Mouse (Mus musculus) intestine, postnatal 0 days (tissue): Measurements from ENCODE around the gene P2rx3. TPM values are rescaled to one million over a fixed set of nuclear protein-coding genes. Genes with fewer than 3 reads are reported as not detected.

ENCODE experiments used
- ATAC-seq: fragments of 200-750 bp; cut with Nextera tagmentation; 2 replicates; pipeline ENCODE4 v1.8.0; 2017; ENCODE audit warnings: mild to moderate bottlenecking, moderate TSS enrichment, moderate library complexity
- H3K27ac ChIP-seq: fragments of 300-500 bp; sonication (generic); 2 replicates; pipeline ENCODE4 v1.5.1; 2014; ENCODE audit warnings: mild to moderate bottlenecking, low read depth, low read length, moderate library complexity
- H3K27me3 ChIP-seq: fragments of 300-500 bp; sonication (generic); replicated peaks from 2 replicates; pipeline ENCODE4 v1.6.1; 2014; ENCODE audit warnings: low read length, mixed read lengths; ENCODE audit not compliant: control insufficient read depth, insufficient read depth
- H3K36me3 ChIP-seq: fragments of 300-500 bp; sonication (generic); 2 replicates; pipeline ENCODE4 v1.6.1; 2014; ENCODE audit warnings: mild to moderate bottlenecking, moderate library complexity; ENCODE audit not compliant: control insufficient read depth, insufficient read depth
- H3K4me1 ChIP-seq: fragments of 300-500 bp; sonication (generic); replicated peaks from 2 replicates; pipeline ENCODE4 v1.6.1; 2014; ENCODE audit warnings: antibody characterized with exemption, low read length, mixed read lengths; ENCODE audit not compliant: control insufficient read depth, insufficient read depth
- H3K4me2 ChIP-seq: fragments of 300-500 bp; sonication (generic); replicated peaks from 2 replicates; pipeline ENCODE4 v1.6.1; 2014; ENCODE audit warnings: low read depth, mild to moderate bottlenecking, moderate library complexity
- H3K4me3 ChIP-seq: fragments of 300-500 bp; sonication (generic); 2 replicates; pipeline ENCODE4 v1.5.1; 2014; ENCODE audit warnings: low read depth, low read length
- H3K9ac ChIP-seq: fragments of 300-500 bp; sonication (generic); 2 replicates; pipeline ENCODE4 v1.6.1; 2014; ENCODE audit warnings: mild to moderate bottlenecking, low read depth, low read length
- H3K9me3 ChIP-seq: fragments of 300-500 bp; sonication (generic); 2 replicates; pipeline ENCODE4 v1.6.1; 2016; ENCODE audit warnings: mixed run types; ENCODE audit not compliant: control insufficient read depth
- CTCF ChIP-seq: sonication (generic); IDR thresholded peaks from 2 replicates; pipeline ENCODE4 v1.5.1; 2016; ENCODE audit warnings: low read depth, mild to moderate bottlenecking, control low read depth, antibody characterized with exemption, moderate library complexity
- WGBS: fragments of 180-500 bp; shearing (Covaris S2); extraction: QIAGEN DNeasy Blood & Tissue Kit; methylation state at CpG from one replicate; pipeline ENCODE4 v1.1.7; 2014; 5-methylcytosine and 5-hydroxymethylcytosine counted together
- polyA plus RNA-seq: library from polyadenylated mRNA; unstranded; fragments of >200 nt; fragmentation: Nextera tagmentation; extraction: Ambion mirVana; gene quantifications from 2 replicates; pipeline ENCODE4 v1.2.1, GENCODE M21; 2015

P2rx3 gene
- polyA plus RNA-seq, 1 experiment from 2014 or later = 0.26 TPM

- no peak for TF ChIP-seq CTCF
- H3K9me3 ChIP-seq = no peaks in the 10 kb centered on the region
- H3K36me3 ChIP-seq = no peaks in the 10 kb centered on the region
- H3K27me3 ChIP-seq = no peaks in the 10 kb centered on the region
- H3K4me1 ChIP-seq = no peaks in the 10 kb centered on the region; the same call in 1 of the 2 replicates
- H3K9ac ChIP-seq = no peak overlapping the region
- H3K4me2 ChIP-seq = no peak overlapping the region
- ATAC-seq = no peak
- H3K4me3 ChIP-seq = no peak overlapping the region
- H3K27ac ChIP-seq = no peak overlapping the region
- 85% methylated on average over 4 of the region's 4 CpGs for WGBS
Observed at GRCm38 (mm10) chr2:85004341-85004740, 32.9 kb downstream of the P2rx3 start.

GRCm38 (mm10) chr2:85002575-85002974 lies 34.7 kb downstream of the P2rx3 start:
- Histone ChIP-seq H3K9ac (no peak overlapping the region), H3K4me2 (no peak overlapping the region), H3K4me1 (no peaks in the 10 kb centered on the region), H3K4me3 (no peak overlapping the region), H3K9me3 (no peaks in the 10 kb centered on the region), H3K27ac (no peak overlapping the region), H3K36me3 (no peaks in the 10 kb centered on the region), H3K27me3 (no peaks in the 10 kb centered on the region)
- TF ChIP-seq CTCF = no peak
- no peak for ATAC-seq
- WGBS = 64% methylated on average over 8 of the region's 8 CpGs

- Histone ChIP-seq H3K36me3 (no peaks in the 10 kb centered on the region), H3K27ac (no peak overlapping the region), H3K9me3 (no peaks in the 10 kb centered on the region), H3K4me3 (no peak overlapping the region), H3K27me3 (no peaks in the 10 kb centered on the region), H3K4me1 (no peaks in the 10 kb centered on the region), H3K9ac (no peak overlapping the region), H3K4me2 (no peak overlapping the region)
- TF ChIP-seq CTCF = no peak
- no peak for ATAC-seq
- 59% methylated on average over 13 of the region's 13 CpGs for WGBS
Observed at GRCm38 (mm10) chr2:85001497-85001896, 35.8 kb downstream of the P2rx3 start.

GRCm38 (mm10) chr2:84999486-85000181 lies 37.6 kb downstream of the P2rx3 start:
- 53% methylated on average over 3 of the region's 3 CpGs for WGBS

GRCm38 (mm10) chr2:84996376-84996775 lies 40.9 kb downstream of the P2rx3 start:
- no peak overlapping the region for H3K27ac ChIP-seq
- no peak for TF ChIP-seq CTCF
- H3K9me3 ChIP-seq = no peaks in the 10 kb centered on the region
- H3K27me3 ChIP-seq = no peaks in the 10 kb centered on the region
- no peak overlapping the region for H3K9ac ChIP-seq
- H3K4me1 ChIP-seq = no peaks in the 10 kb centered on the region
- no peak overlapping the region for H3K4me3 ChIP-seq
- 62% methylated on average over 2 of the region's 2 CpGs for WGBS
- H3K4me2 ChIP-seq = no peak overlapping the region
- H3K36me3 ChIP-seq = no peaks in the 10 kb centered on the region
- no peak for ATAC-seq

More at GRCm38 (mm10) chr2:84999486-85000181, 37.6 kb downstream of the P2rx3 start:
- no peak for ATAC-seq
- Histone ChIP-seq H3K9me3 (no peaks in the 10 kb centered on the region), H3K27ac (no peak overlapping the region), H3K4me1 (no peaks in the 10 kb centered on the region), H3K4me3 (no peak overlapping the region), H3K36me3 (no peaks in the 10 kb centered on the region), H3K27me3 (no peaks in the 10 kb centered on the region), H3K9ac (no peak overlapping the region), H3K4me2 (no peak overlapping the region)
- TF ChIP-seq CTCF = no peak

- Histone ChIP-seq H3K4me1 (no peaks in the 10 kb centered on the region), H3K9ac (no peak within 1 kb of the TSS), H3K36me3 (no peaks in the 10 kb centered on the region), H3K4me2 (no peak within 1 kb of the TSS), H3K9me3 (no peaks in the 10 kb centered on the region), H3K27ac (no peak within 1 kb of the TSS), H3K27me3 (no peaks in the 10 kb centered on the region), H3K4me3 (no peak within 1 kb of the TSS)
- WGBS = 86% methylated on average over 1 of the region's 1 CpGs
- TF ChIP-seq CTCF = no peak
- no peak for ATAC-seq
Observed at GRCm38 (mm10) chr2:84987930-84988329, 49.3 kb downstream of the P2rx3 start, which contains the start of gene Prg3. TSS of gene Prg3 (plus strand) at chr2:84988215.

- no peak for TF ChIP-seq CTCF
- no peaks in the 10 kb centered on the region for H3K36me3 ChIP-seq
- WGBS = 60% methylated on average over 1 of the region's 1 CpGs
Observed at GRCm38 (mm10) chr2:84980188-84980587, 57.1 kb downstream of the P2rx3 start, which contains the start of gene Prg2. TSS of gene Prg2 (plus strand) at chr2:84980461.

More at GRCm38 (mm10) chr2:84980188-84980587, 57.1 kb downstream of the P2rx3 start, which contains the start of gene Prg2:
- H3K4me1 ChIP-seq = no peaks in the 10 kb centered on the region
- H3K4me3 ChIP-seq = no peak within 1 kb of the TSS
- H3K27me3 ChIP-seq = no peaks in the 10 kb centered on the region
- H3K27ac ChIP-seq = no peak within 1 kb of the TSS
- H3K4me2 ChIP-seq = no peak within 1 kb of the TSS
- no peaks in the 10 kb centered on the region for H3K9me3 ChIP-seq
- ATAC-seq = no peak
- H3K9ac ChIP-seq = no peak within 1 kb of the TSS
